Mouse (Mus musculus) olfactory bulb, adult 2 months (tissue): ENCODE data around the gene U2af1.

Source experiments
- CTCF ChIP-seq: fragments of 200-500 bp; IDR thresholded peaks from 2 replicates; pipeline ENCODE4 v1.5.1; 2012; ENCODE audit warnings: low read depth, mild to moderate bottlenecking, low read length, moderate library complexity; ENCODE audit not compliant: insufficient read depth
- POLR2A ChIP-seq: fragments of 200-500 bp; IDR thresholded peaks from 2 replicates; pipeline ENCODE4 v1.6.1; 2012; ENCODE audit warnings: mild to moderate bottlenecking, low read depth, low read length, moderate library complexity; ENCODE audit not compliant: insufficient read depth

DNA sequence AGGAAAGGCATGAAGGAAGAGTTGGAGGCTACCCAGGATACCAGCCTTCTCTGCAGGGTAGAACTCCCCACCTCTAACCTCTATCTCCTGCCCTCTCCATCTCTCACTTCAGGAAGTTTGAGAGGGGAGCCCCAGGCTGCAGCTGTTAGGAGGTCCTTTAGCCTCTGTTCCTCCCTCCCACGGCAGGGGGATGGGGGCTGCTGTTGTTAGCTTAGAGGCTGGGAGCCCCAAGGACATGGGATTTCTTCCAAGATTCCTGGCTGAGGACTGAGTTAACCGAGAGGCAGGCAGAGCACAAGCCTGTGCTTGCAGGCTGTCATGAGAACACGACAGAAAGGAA, 27.5 kb upstream of the U2af1 start:
- TF ChIP-seq CTCF = no peak
- no peak for TF ChIP-seq POLR2A
